Mouse (Mus musculus) frontal cortex, adult 2 months (tissue): ENCODE results near the gene Lsamp. TPM values are rescaled to one million over a fixed set of nuclear protein-coding genes. Genes with fewer than 3 reads are reported as not detected.

Source experiments
- DNase-seq, 2 experiments: peaks; one replicate each; pipeline ENCODE4 v3.0.0; 2022; ENCODE audit warnings: low spot score in 1 of 2; ENCODE audit errors: extremely low spot score in 1 of 2
- polyA plus RNA-seq: library from polyadenylated mRNA; depleted of rRNA; stranded (reverse); fragments of >200 nt; gene quantifications from 2 replicates; pipeline ENCODE4 v1.2.3, GENCODE M21; 2012

Lsamp gene
- polyA plus RNA-seq, 1 experiment: 96.8 TPM

GRCm38 (mm10) chr16:41481832-41482231 lies 1497.7 kb downstream of the Lsamp start:
- no peak for DNase-seq

- no peak for DNase-seq
Observed at GRCm38 (mm10) chr16:41510915-41511552, 1526.9 kb downstream of the Lsamp start.

GRCm38 (mm10) chr16:41521566-41521965 lies 1537.4 kb downstream of the Lsamp start:
- DNase-seq: no peak

GRCm38 (mm10) chr16:41524266-41524665 lies 1540.1 kb downstream of the Lsamp start:
- peak in 1 of 2 experiments; percentile 66 for DNase-seq

GRCm38 (mm10) chr16:41532661-41533551 lies 1548.7 kb downstream of the Lsamp start:
- peak; percentile 43 to 75 for DNase-seq

- peak in 1 of 2 experiments; percentile 30 for DNase-seq
Observed at GRCm38 (mm10) chr16:41533686-41534085, 1549.5 kb downstream of the Lsamp start.

- DNase-seq: peak in 1 of 2 experiments; percentile 42
Observed at GRCm38 (mm10) chr16:41535806-41536205, 1551.6 kb downstream of the Lsamp start.

GRCm38 (mm10) chr16:41542641-41543040 lies 1558.5 kb downstream of the Lsamp start:
- no peak for DNase-seq

- no peak for DNase-seq
Observed at GRCm38 (mm10) chr16:41551164-41551563, 1567.0 kb downstream of the Lsamp start.

GRCm38 (mm10) chr16:41551851-41552262 lies 1567.7 kb downstream of the Lsamp start:
- peak; percentile 27 to 47 for DNase-seq

- DNase-seq: no peak
Observed at GRCm38 (mm10) chr16:41557104-41557503, 1572.9 kb downstream of the Lsamp start.

GRCm38 (mm10) chr16:41565233-41565632 lies 1581.1 kb downstream of the Lsamp start:
- no peak for DNase-seq

GRCm38 (mm10) chr16:41588675-41589301 lies 1604.6 kb downstream of the Lsamp start:
- no peak for DNase-seq

- no peak for DNase-seq
Observed at GRCm38 (mm10) chr16:41612229-41612628, 1628.1 kb downstream of the Lsamp start.

GRCm38 (mm10) chr16:41623871-41624270 lies 1639.7 kb downstream of the Lsamp start:
- DNase-seq: no peak

GRCm38 (mm10) chr16:41633898-41634297 lies 1649.7 kb downstream of the Lsamp start:
- DNase-seq: no peak

- DNase-seq: no peak
Observed at GRCm38 (mm10) chr16:41640876-41641275, 1656.7 kb downstream of the Lsamp start.

GRCm38 (mm10) chr16:41653261-41653660 lies 1669.1 kb downstream of the Lsamp start:
- no peak for DNase-seq

- peak; percentile 13 to 17 for DNase-seq
Observed at GRCm38 (mm10) chr16:41674316-41675038, 1690.3 kb downstream of the Lsamp start.

- DNase-seq: peak in 1 of 2 experiments; percentile 61
Observed at GRCm38 (mm10) chr16:41675774-41676173, 1691.6 kb downstream of the Lsamp start.
